Mouse (Mus musculus): ENCODE measurements around the gene Bglap2.

Bglap2 gene

DNA sequence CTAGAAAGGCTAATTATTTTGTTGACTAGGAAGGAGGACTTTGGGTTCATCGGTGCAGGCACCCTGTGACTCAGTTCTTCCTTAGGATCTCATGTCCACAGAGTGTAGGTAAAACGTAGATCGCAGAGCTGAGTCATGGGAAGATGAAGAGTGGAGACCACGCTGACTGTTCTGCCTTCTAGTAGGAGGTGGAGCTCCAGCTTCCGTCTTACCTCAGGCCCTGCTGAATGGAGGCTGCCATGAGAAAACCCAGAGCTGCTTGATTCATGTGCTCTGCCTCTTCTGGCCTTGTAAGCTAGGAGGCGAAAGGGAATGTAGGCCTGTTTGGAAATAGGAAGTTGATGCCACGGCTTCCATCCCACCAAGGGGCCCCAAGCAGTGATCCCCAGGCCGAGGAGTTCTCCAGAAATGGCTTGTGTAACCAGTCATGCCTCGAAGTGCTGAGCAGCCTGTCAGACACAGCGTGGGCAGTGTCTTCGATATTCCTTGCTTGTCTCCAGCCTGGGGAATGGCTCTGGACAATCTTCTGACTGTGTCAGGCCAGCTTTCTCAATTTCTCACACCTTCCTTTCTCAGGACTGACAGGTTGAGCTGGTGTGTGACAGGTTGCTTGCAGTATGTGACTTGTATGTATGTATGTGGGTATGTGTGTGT, 41.0 kb downstream of the Bglap2 start:
- no peak for DNase-seq

DNA sequence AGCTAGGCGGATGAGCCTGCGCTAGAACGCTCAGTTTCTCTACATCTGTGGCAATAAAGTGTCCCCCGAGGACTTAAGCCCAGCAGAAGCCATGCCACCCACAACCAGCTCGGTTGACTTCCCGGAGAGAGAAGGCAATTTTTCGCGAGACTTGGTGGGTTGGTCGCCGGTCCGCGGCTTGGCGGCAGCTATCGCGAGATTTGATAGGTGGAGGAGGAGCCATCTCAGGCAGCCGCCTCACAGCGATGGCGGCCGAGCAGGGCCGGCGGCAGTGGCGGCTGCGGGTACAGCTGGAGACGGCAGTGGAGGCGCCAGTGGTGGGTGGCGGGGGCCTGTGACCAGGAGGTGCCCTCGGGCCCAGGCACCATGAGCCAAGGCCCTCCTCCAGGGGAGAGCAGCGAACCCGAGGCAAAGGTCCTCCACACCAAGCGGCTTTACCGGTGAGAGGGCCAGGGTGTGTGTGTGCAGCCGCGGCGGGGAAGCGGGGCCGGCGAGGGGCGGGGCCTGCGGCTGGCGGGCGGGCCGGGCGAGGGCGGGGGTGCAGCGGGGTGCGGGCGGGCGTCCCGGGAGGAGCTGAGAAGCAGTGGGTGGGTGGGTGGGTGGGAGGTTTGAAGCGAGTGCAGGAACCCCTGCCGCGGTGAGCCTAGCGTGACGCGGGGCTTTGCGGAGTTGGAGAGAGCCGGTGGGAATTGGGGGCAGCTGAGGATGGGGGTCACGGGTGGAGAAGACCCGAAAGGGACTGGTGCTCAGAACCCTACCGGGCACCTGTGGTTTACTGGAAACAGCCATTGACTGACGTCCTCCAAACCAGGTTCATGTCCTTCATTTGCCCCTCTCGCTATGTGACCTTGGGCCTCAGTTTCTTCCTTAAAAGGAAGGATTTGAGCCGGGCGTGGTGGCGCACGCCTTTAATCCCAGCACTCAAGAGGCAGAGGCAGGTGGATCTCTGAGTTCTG, 42.2 kb downstream of the Bglap2 start, which contains the start of the genes Tmem79 and Smg5:
TSS of gene Tmem79 (minus strand) at position 91 of the 956 bp plus-strand sequence.
TSS of gene Smg5 (plus strand) at position 203 of the 956 bp plus-strand sequence.
- DNase-seq = peak; percentile 95

DNA sequence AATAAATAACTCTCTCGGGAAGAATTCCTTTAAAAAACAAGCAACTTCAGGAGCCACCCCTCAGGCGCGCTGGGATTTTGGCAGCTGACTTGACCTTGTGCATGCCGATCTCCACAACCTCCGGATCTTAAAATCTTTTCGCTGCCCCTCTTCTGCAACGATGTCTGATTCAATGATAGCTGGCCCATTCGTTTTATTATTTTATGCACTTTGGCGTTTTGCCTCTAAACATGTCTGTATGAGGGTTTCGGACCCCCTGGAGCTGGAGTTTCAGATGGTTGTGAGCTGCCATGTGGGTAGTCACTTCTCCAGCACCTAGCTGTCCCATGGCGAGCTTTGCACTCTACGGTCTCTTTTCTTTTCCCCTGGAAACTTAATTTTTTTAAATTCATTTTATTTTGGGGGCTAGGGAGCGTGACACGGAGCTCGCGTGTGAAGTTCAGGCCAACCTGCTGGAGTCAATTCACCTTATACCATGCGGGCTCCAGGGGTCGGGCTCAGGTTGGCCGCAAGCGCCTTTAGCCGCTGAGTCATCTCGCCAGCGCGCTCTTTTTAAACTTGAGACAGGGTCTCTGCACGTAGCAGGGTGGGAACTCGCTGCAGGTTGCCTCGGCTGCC, 43.0 kb downstream of the Bglap2 start:
- DNase-seq = no peak

DNA sequence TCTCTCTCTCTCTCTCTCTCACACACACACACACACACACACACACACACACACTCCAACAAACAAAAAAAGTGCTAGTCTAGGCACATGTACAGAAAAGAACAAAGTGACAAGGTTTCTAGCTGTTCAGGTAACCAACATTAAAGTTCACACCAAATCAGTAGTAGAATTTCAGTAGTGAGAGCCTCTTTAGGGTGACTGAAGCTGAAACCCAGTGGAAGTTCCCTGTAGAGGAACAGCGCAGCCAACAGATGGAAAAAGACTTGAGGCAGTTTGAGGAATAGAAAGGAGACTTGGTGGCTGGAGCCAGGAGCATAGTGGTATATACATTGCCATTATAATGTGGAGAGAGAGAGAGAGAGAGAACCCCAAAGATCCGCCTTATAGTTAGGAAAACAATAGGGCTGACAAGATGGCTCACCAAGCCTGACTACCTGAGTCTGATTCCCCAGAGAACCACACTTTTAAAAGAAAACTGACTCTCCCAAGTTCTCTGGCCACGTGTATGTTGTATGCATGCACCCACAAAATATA, 43.5 kb downstream of the Bglap2 start:
- DNase-seq = no peak

DNA sequence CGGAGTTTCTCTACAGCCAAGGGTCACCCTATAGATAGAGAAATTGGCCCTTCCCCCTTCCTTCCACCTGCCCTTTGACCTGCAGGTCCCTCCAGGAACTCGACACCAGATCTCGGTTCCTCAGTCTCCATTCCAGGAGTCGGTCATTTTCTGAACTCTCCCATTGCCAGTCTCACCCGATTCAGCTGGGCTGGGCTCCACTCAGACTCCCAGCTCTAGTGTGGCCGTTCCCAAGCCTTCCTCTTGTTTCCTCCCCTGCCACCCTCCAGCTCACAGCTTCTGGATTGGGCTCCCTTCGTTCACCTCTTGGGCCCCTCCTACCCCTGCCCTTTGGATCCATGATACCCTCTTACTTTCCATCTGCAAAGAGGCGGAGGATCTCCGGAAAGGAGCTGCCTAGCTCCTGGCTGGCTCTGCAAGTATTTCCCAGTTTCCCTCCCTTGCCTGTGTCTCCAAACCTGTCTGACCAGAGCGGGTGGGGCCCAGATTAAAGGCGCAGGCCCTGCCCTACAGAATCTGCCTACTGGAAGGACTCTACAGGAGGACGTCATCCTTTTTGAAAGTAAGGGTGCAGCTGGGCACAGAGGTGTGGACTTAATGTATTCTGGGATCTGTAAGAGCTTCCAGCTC, 44.4 kb downstream of the Bglap2 start:
- DNase-seq = no peak

DNA sequence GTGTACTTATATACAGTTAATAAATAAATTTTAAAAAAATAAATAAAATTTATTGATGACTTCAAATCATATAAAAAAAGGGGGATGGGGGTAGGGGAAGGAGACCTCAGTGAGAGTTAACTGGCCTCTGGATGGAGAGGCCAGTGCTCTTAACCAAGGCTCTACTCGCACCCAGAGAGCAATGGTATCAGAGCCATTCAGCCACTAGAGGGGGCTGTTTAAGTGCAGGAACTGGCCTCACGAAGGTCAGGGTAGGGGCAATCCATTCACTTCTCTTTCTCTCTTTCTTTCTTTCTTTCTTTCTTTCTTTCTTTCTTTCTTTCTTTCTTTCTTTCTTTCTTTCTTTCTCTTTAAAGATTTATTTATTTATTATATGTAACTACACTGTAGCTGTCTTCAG, 47.2 kb downstream of the Bglap2 start:
- DNase-seq = no peak

DNA sequence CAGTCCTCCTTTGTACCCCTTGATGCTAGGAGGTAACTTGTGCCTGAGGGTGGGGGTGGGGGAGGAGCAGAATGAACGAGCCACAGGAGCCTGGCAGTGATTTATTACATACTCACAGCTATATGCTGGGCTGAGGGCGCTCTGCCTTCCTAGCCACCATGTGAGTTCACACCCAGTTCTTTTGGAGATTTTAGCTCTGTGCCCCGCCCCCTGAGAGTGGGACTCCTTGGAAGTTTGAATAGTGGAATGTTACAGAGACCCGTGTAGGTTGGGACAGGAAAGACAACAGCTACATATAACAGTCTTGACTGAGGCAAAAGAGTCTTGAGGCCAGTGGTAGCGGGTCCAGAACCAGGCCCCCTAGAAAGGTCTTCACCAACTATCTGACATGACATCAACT, 49.5 kb downstream of the Bglap2 start:
- DNase-seq = no peak
